Mouse (Mus musculus): ENCODE results near the gene Car3.
"Not testable (repeated sequence)": the region's sequence is repeated elsewhere in the genome, so short reads cannot be mapped to it uniquely, and the experiment has no call there.

Gene Car3

GRCm38 (mm10) chr3:14863022-14863711 is at the start of gene Car3:
Gene Car3 (plus strand): TSS chr3:14863512.
- DNase-seq (ENCODE audit: low read depth, low spot score): peak; percentile 36

GRCm38 (mm10) chr3:14815396-14815795 is 47.9 kb upstream of the Car3 start:
- not testable (repeated sequence) for DNase-seq (ENCODE audit: low read depth, low spot score)

GRCm38 (mm10) chr3:14819844-14820504 is 43.3 kb upstream of the Car3 start:
- DNase-seq (ENCODE audit: low read depth, low spot score): no peak

GRCm38 (mm10) chr3:14828896-14829295 is 34.4 kb upstream of the Car3 start:
- DNase-seq (ENCODE audit: low read depth, low spot score): no peak

- DNase-seq (ENCODE audit: low read depth, low spot score): no peak
Observed at GRCm38 (mm10) chr3:14831219-14831835, 32.0 kb upstream of the Car3 start.

GRCm38 (mm10) chr3:14832766-14833165 is 30.5 kb upstream of the Car3 start:
- no peak for DNase-seq (ENCODE audit: low read depth, low spot score)

GRCm38 (mm10) chr3:14838936-14839335 is 24.4 kb upstream of the Car3 start:
- no peak for DNase-seq (ENCODE audit: low read depth, low spot score)

- no peak for DNase-seq (ENCODE audit: low read depth, low spot score)
Observed at GRCm38 (mm10) chr3:14839466-14840118, 23.7 kb upstream of the Car3 start.

- DNase-seq (ENCODE audit: low read depth, low spot score): no peak
Observed at GRCm38 (mm10) chr3:14848587-14849254, 14.6 kb upstream of the Car3 start.

- no peak for DNase-seq (ENCODE audit: low read depth, low spot score)
Observed at GRCm38 (mm10) chr3:14853966-14854365, 9.3 kb upstream of the Car3 start.

GRCm38 (mm10) chr3:14854446-14854845 is 8.9 kb upstream of the Car3 start:
- no peak for DNase-seq (ENCODE audit: low read depth, low spot score)

GRCm38 (mm10) chr3:14857874-14858273 is 5.4 kb upstream of the Car3 start:
- DNase-seq (ENCODE audit: low read depth, low spot score): no peak

GRCm38 (mm10) chr3:14860291-14860690 is 3.0 kb upstream of the Car3 start:
- DNase-seq (ENCODE audit: low read depth, low spot score): no peak

GRCm38 (mm10) chr3:14861165-14861564 is 2.1 kb upstream of the Car3 start:
- DNase-seq (ENCODE audit: low read depth, low spot score): no peak

- DNase-seq (ENCODE audit: low read depth, low spot score): no peak
Observed at GRCm38 (mm10) chr3:14861787-14862186, 1.5 kb upstream of the Car3 start.

GRCm38 (mm10) chr3:14862654-14863021 is 674 bp upstream of the Car3 start:
- no peak for DNase-seq (ENCODE audit: low read depth, low spot score)

- no peak for DNase-seq (ENCODE audit: low read depth, low spot score)
Observed at GRCm38 (mm10) chr3:14863922-14864321, 610 bp downstream of the Car3 start.

- DNase-seq (ENCODE audit: low read depth, low spot score): no peak
Observed at GRCm38 (mm10) chr3:14865941-14866340, 2.6 kb downstream of the Car3 start.

- DNase-seq (ENCODE audit: low read depth, low spot score): peak; percentile 37
Observed at GRCm38 (mm10) chr3:14869779-14870178, 6.5 kb downstream of the Car3 start.

GRCm38 (mm10) chr3:14870528-14870927 is 7.2 kb downstream of the Car3 start:
- DNase-seq (ENCODE audit: low read depth, low spot score): no peak

- no peak for DNase-seq (ENCODE audit: low read depth, low spot score)
Observed at GRCm38 (mm10) chr3:14871386-14871785, 8.1 kb downstream of the Car3 start.
